Mouse (Mus musculus) bone marrow macrophage, adult 2 months (primary cell): ENCODE results near the gene Gm17571.

Experiments
- CTCF ChIP-seq: IDR thresholded peaks from 2 replicates; pipeline ENCODE4 v1.5.1; 2012; ENCODE audit warnings: low read depth, mild to moderate bottlenecking, low read length, moderate library complexity
- POLR2A ChIP-seq: IDR thresholded peaks from 2 replicates; pipeline ENCODE4 v1.6.1; 2012; ENCODE audit warnings: mild to moderate bottlenecking, low read depth, low read length, borderline replicate concordance

GRCm38 (mm10) chr9:13425031-13425940 is 21.3 kb downstream of the Gm17571 start:
- TF ChIP-seq CTCF (no peak), POLR2A (no peak)
